Mouse (Mus musculus) embryo, embryonic 11 days (tissue): ENCODE data around the gene Chil5.
"Not testable (repeated sequence)": the region's sequence is repeated elsewhere in the genome, so short reads cannot be mapped to it uniquely, and the experiment has no call there.

Experiments used
- DNase-seq: peaks from one replicate; pipeline ENCODE4 v3.0.0-alpha.2; 2015

The Chil5 gene

GRCm38 (mm10) chr3:106032781-106033180 lies at the start of gene Chil5:
Chil5 (minus strand) TSS chr3:106032814.
- no peak for DNase-seq

DNA sequence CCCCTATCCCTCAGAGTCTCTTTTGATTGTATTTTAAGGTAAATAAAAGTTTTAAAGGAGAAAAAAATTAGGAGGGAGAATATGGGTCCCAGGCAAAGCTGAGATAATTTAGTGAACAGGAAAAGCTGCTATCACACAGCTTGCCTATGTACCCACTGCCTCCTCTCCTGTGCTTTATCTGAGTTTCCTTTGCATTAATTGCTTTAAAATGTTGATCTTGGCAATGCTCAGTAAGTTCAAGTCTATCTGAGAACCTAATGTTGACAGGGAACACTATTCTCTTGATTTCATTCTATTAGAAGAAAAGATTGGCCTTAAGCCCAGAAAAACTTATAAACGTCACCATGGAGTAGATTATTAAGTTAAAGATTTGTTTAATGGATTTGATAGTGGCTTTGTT lies 42.2 kb upstream of the Chil5 start:
- no peak for DNase-seq

DNA sequence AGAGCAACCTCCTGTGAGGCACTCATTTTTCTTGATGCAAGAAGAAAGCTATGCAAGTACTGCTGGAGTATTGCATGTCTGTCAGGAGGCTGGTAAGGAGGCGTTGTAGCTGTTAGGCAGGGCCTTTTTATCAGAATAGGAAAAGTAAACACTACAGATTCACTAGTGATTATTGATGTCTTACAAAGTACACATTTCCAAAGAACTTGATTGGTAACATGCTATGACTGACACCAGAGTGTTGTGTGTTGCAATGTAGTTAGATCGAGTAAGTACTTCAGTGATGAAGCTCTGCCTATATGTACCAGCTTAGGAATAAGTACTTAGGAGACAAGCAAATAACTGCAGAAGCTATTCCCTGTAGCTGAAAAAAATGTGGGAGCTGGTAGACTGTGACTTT lies 38.4 kb upstream of the Chil5 start:
- no peak for DNase-seq

- DNase-seq, result not testable (repeated sequence)
Measured at GRCm38 (mm10) chr3:106067707-106068106, 35.1 kb upstream of the Chil5 start.

- DNase-seq, result no peak
Measured at GRCm38 (mm10) chr3:106057966-106058365, 25.4 kb upstream of the Chil5 start.

GRCm38 (mm10) chr3:106051896-106052295 lies 19.3 kb upstream of the Chil5 start:
- no peak for DNase-seq

GRCm38 (mm10) chr3:106040306-106040705 lies 7.7 kb upstream of the Chil5 start:
- no peak for DNase-seq

DNA sequence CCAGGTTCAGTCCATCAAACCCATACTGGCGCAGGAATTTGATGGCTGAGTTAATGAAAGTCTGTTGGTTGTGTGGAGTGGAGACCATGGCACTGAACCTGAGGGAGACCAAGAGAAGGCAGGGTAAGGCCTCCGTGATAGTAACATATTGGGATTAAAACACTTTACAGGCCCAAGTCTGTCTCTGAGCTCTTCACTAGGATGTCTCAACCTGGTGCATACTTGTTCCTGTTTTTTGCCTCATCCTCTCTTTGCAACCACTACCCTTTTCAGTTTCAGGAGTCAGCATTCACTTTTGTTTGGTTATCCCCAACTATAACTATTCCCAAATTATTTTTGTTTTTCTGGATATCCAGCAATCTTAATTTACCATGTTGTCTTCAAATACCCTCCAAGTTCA lies 8.5 kb downstream of the Chil5 start:
- DNase-seq, result no peak

- DNase-seq, result no peak
Measured at GRCm38 (mm10) chr3:106021840-106022239, 10.8 kb downstream of the Chil5 start.

DNA sequence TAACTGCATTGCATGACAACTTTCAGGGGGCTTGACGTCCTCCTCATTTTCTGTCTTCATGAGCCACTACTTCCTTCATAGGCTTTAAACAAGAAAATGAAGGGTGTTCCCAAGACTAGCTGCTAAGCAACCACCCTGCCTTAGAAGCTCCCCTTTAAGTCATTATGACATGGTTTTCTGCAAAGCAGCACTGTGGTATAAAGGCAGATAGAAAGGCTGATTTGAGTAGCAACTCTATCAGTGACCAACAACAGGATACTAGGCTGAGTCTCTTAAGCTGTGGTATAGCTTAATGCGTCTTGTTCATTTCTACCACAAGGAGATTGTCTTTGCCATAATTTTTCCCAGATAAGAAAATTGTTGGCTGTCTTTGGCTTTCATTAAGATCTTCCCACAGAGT lies 18.1 kb downstream of the Chil5 start, which contains the start of gene Pifo:
Gene Pifo, minus strand, starts transcription at position 101 of the 400 bp plus-strand sequence.
- DNase-seq, result no peak

GRCm38 (mm10) chr3:106003360-106003759 lies 29.3 kb downstream of the Chil5 start:
- not testable (repeated sequence) for DNase-seq

DNA sequence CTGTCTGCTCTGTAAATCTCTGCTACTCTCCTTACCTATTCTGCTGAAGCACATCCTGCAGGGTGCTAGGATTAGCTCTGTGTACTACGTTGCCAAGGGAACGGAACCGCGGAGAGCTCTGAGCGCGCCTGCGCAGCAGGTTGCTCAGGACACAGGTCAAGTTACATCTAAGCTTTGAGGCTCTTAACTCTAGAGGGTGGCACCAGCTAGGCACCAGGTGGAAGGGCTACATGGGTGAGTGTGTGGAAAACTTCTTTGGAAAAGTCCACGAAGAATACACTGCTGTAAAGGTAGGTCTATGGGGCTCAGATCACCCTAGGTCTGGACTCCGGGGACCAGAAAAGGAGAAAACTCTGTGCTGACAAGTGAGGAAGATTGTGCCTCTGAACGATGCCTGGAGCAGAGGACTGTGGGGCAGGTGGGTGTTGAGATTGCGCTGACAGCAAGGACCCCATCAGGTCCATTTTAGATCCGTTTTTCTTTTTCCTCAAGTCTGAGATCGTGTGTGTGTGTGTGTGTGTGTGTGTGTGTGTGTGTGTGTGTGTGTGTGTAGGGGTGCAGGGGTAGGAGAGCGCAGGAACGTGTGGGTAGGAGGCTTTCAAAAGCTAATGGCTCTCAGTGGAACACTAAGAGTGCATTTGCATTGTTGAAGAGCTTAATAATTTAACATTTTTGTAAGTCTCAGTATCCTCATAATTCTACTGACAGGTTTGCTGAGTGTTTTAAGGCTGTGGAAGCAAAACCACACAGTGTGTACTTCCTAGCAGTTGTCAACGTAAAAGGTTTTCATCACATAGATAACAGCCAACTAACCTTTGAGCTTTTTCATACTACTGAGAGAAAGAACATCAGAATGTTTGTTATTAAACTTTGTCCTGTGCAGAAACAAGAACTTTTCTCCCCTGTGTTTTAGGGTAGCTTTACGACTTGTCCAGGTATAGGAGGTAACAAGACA lies 30.9 kb downstream of the Chil5 start:
- peak; percentile 80 for DNase-seq

DNA sequence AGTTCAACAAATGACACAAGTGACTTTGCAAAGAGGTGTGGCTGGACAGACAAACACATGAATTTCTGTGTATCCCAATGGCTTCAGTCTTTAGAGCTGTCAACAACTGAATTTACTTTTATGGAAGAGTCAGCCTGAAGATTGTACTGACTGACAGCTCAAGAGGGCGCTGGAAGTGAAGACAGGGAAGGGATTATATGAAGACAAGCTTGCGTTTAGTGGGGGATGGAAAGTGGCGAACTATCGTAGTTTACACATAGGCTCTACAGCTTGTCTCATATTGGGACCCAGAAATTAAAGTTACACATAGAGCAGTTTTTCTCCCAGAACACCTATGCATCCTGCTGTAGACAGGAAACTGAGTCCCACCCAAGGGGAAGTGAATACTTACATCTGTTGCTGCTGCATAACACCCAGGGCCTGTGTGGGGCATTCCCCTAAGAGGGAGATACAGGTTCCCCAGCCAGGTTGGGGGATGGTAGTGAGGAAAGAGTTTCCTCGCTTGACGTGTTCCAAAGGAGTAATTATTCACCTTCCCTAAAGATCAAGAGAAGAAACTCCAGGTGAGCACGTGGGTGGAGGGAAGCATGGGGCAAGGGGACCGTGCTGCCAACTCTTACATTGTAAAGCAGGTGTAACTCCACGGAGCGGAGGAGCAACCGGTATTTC lies 31.8 kb downstream of the Chil5 start:
- no peak for DNase-seq

DNA sequence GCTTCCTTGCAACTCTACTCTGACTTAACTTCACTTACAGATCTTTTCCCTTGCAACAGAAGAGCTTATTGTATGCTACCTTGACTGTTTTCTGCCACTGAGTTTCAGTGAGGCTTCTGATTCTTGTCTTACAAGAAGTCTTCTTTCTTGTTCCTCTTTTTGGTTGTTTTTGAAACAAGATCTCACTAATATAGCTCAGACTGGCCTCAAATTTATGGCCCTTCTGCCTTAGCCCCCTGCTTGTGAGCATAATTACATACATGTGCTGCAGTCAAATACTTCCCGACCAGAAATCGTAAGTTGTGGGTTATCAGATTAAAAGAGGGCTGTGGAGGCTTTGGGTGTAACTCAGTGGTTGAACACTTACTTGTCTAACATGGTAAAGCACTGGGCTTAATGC lies 37.9 kb downstream of the Chil5 start:
- DNase-seq, result no peak

- peak; percentile 69 for DNase-seq
Measured at GRCm38 (mm10) chr3:105991653-105992283, 40.8 kb downstream of the Chil5 start.

DNA sequence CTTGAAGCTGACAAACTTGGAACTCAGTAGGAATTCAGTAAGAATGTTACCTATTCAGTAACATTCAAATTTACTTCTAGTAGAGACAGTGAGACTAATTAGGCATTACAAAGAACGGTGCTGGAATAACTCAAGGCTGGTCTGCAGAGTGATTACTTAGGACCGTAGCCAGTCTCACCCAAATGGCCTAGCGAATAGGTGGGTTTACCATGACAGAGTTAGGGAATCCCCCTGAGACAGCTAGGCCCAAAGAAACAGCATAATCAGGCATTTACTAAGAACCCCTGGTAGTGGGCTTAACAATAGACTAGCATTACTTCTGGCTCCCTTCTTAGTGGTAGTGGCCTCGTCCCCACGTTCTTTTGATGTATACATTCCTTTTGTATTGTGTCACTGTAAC lies 43.0 kb downstream of the Chil5 start:
- DNase-seq, result not testable (repeated sequence)

GRCm38 (mm10) chr3:105974174-105974573 lies 58.4 kb downstream of the Chil5 start:
- DNase-seq, result no peak

GRCm38 (mm10) chr3:105973411-105973810 lies 59.2 kb downstream of the Chil5 start, which contains the start of gene Ovgp1:
Ovgp1 (plus strand) TSS chr3:105973711.
- no peak for DNase-seq

- DNase-seq, result no peak
Measured at GRCm38 (mm10) chr3:105971831-105972446, 60.7 kb downstream of the Chil5 start.
